Mouse (Mus musculus) ES-Bruce4 (cell line): ENCODE data around the gene Rpl24. TPM values are rescaled to one million over a fixed set of nuclear protein-coding genes. Genes with fewer than 3 reads are reported as not detected.

Experiments used
- H3K27ac ChIP-seq: 2 replicates; pipeline ENCODE4 v1.5.1; 2012; ENCODE audit warnings: low read length, inconsistent platforms; ENCODE audit not compliant: insufficient read depth
- H3K27me3 ChIP-seq: 2 replicates; pipeline ENCODE4 v1.6.1; 2012; ENCODE audit warnings: mild to moderate bottlenecking, low read length, inconsistent platforms; ENCODE audit not compliant: control insufficient read depth, poor library complexity, insufficient read depth, severe bottlenecking
- H3K36me3 ChIP-seq: 2 replicates; pipeline ENCODE4 v1.6.1; 2012; ENCODE audit warnings: inconsistent platforms, mild to moderate bottlenecking, low read length, moderate library complexity; ENCODE audit not compliant: control insufficient read depth, poor library complexity, insufficient read depth, severe bottlenecking
- H3K4me1 ChIP-seq: one replicate; pipeline ENCODE4 v1.8.1; 2011; ENCODE audit warnings: low read length; ENCODE audit not compliant: control insufficient read depth, insufficient read depth
- H3K4me3 ChIP-seq: 2 replicates; pipeline ENCODE4 v1.5.1; 2011; ENCODE audit warnings: low read depth, mild to moderate bottlenecking, low read length
- H3K9ac ChIP-seq: 2 replicates; pipeline ENCODE4 v1.6.1; 2012; ENCODE audit warnings: low read depth, mild to moderate bottlenecking, inconsistent platforms; ENCODE audit not compliant: poor library complexity, severe bottlenecking
- H3K9me3 ChIP-seq: replicated peaks from 2 replicates; pipeline ENCODE4 v1.6.1; 2012; ENCODE audit warnings: mild to moderate bottlenecking, low read length, inconsistent platforms; ENCODE audit not compliant: control insufficient read depth, poor library complexity, insufficient read depth, severe bottlenecking
- CTCF ChIP-seq: IDR thresholded peaks from one replicate; pipeline ENCODE4 v1.8.1; 2011; ENCODE audit warnings: low read depth, low read length
- EP300 ChIP-seq: IDR thresholded peaks from 2 replicates; pipeline ENCODE4 v1.6.1; 2011; ENCODE audit warnings: low read depth, low read length; ENCODE audit not compliant: insufficient read depth
- POLR2A ChIP-seq: IDR thresholded peaks from one replicate; pipeline ENCODE4 v1.8.1; 2011; ENCODE audit warnings: low read length; ENCODE audit not compliant: insufficient read depth
- polyA plus RNA-seq: library from polyadenylated mRNA; stranded (reverse); fragments of >200 nt; gene quantifications from 2 replicates; pipeline ENCODE4 v1.2.4, GENCODE M21; 2011; ENCODE audit warnings: low read depth; ENCODE audit not compliant: missing spikeins, insufficient read depth, insufficient read length

Rpl24 gene
- polyA plus RNA-seq, 1 experiment: 1,799 TPM

DNA sequence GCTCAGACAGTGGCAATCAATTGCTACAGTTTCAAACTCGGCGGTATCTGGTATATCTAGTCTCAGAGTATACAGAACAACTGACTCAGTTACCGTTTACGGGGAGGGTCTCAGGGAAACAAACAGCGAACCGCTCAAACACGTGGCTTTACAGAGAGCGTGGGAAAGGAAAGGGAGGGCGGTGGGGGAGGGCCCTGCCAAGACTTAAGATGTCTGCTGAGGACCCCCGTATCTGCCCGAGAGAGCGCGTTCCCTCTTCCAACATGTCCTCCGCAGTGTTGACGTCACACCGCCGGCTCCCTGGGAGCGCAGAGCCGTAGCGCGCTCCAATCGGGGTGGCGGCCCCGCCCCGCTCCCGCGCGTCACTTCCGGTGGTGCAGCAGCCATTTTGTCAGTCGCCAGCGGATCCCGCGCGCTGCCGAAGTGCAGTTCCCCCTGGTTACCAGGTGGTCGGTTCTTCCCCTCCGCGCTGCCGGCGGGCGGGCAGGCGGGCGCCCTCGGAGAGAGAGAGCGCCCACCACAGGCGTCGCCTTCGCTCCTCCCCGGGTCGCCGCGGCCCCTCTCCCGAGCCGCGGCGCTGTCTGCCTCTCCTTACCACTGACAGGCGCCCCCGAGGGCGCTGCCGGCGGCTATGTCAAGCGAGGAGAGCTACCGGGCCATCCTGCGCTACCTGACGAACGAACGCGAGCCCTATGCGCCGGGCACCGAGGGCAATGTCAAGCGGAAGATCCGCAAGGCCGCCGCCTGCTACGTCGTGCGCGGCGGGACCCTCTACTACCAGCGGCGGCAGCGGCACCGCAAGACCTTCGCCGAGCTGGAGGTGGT, 7.6 kb downstream of the Rpl24 start, which contains the start of gene Zbtb11:
TSS of gene Zbtb11 (plus strand) at position 453 of the 825 bp plus-strand sequence.
- TF ChIP-seq POLR2A (no peak), EP300 (peak; percentile 39; the same call in 1 of the 2 replicates), CTCF (no peak)
- no peaks in the 10 kb centered on the region for H3K4me1 ChIP-seq
- peak within 1 kb of the TSS; percentile 83 for H3K9ac ChIP-seq
- peaks cover 41% of the 10 kb centered on the region for H3K36me3 ChIP-seq
- peak within 1 kb of the TSS; percentile 95 for H3K4me3 ChIP-seq
- peak within 1 kb of the TSS; percentile 77 for H3K27ac ChIP-seq
- no peaks in the 10 kb centered on the region for H3K27me3 ChIP-seq
- no peaks in the 10 kb centered on the region for H3K9me3 ChIP-seq

DNA sequence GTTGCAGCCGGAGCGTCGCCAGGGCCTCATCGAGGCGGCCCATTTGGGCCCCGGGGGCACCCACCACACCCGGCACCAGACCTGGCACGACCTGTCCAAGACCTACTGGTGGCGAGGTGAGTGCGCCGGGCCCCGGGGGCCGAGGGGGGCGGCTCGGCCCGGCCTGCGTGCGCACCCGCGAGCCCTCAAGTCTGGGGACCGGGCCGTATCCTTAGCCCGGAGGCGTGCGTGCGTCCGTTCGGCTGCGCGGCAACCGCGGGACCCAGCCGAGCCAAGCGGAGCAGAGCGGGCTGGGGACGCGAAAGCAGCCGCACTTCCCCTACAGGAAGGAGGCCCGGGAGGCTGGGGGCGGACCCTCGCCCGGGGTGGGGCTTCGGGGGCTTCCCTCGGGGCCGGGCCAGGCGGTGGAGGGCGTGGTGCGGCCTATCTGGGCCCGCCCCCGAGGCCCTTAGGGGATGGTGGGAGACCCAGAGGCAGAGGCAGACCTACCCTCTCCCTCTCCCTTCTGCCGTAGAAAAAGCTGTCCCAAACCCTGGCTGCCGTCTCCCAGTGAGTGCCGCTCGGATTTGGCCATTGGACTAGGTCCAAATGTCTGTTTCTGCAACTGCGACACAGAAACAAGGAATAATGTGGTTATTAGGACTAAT, 8.3 kb downstream of the Rpl24 start:
- Histone ChIP-seq H3K4me3 (peak overlapping the region; percentile 95), H3K9me3 (no peaks in the 10 kb centered on the region), H3K9ac (peak overlapping the region; percentile 83), H3K36me3 (peaks cover 36% of the 10 kb centered on the region), H3K4me1 (no peaks in the 10 kb centered on the region), H3K27ac (no peak overlapping the region), H3K27me3 (no peaks in the 10 kb centered on the region)
- no peak for TF ChIP-seq EP300
- TF ChIP-seq POLR2A: no peak
- no peak for TF ChIP-seq CTCF

DNA sequence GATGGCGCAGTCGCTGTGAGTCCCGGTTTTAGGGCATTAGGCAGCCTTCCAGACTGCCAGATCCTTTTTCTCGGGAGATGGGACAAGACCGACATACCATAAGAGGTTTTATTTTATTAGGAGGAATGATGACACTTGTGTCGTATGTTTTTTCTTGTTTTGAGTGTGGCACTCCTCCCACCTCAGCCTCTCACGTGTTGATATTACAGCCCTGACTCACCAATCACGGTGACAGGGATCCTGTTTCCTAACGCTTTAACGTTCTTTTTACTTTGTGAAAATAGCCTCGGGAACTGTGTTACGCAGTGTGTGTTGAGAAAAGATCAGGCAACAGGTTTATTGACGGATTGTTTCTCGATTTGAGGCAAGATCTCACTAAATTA, 8.8 kb downstream of the Rpl24 start:
- TF ChIP-seq CTCF (no peak), EP300 (no peak), POLR2A (no peak)
- Histone ChIP-seq H3K9me3 (no peaks in the 10 kb centered on the region), H3K27me3 (no peaks in the 10 kb centered on the region), H3K27ac (no peak overlapping the region), H3K9ac (peak overlapping the region; percentile 83), H3K4me1 (no peaks in the 10 kb centered on the region), H3K4me3 (peak overlapping the region; percentile 95), H3K36me3 (peaks cover 30% of the 10 kb centered on the region)

DNA sequence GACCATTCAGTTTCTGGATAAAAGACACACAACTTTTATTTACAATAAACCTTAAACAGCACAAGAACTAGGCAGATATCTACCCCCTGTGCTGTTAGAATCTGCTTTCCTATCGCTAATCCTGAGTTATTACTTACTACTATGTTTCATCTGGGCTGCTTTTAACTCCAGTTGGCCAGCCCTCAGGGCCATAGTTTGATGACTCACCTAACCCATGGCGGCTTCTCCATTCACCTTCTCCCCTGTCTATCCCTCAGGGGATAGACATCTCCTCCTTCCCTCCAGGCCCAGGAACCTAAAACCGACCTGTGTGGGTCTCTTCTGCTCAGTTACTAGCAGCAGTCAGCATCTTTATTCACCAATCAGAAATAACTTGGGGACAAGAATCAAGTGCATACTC, 19.9 kb downstream of the Rpl24 start:
- Histone ChIP-seq H3K27me3 (no peaks in the 10 kb centered on the region), H3K27ac (no peak overlapping the region), H3K9ac (no peak overlapping the region), H3K9me3 (no peaks in the 10 kb centered on the region), H3K4me1 (peaks cover 2% of the 10 kb centered on the region), H3K36me3 (peaks cover 51% of the 10 kb centered on the region), H3K4me3 (no peak overlapping the region)
- TF ChIP-seq EP300 (no peak), CTCF (no peak), POLR2A (no peak)

DNA sequence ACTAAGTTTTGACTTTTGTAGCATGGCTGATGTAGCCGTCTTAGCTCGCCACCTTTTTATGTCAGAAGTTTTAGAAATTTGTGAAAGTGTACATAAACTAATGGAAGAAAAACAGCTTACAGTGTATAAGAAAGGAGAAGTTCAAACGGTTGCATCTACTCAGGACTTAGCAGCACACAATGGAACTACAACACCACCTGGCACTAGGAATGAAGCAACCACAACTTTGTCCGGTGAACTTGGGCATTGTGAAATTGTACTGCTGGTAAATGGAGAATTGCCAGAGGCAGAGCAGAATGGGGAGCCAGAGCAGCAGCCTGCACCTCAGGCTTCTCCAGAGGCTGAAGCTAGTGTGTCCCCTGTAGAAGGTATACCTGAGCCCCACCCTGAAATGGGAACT, 24.2 kb downstream of the Rpl24 start:
- Histone ChIP-seq H3K9ac (no peak overlapping the region), H3K27ac (no peak overlapping the region), H3K9me3 (no peaks in the 10 kb centered on the region), H3K4me1 (peaks cover 2% of the 10 kb centered on the region), H3K36me3 (peaks cover 40% of the 10 kb centered on the region), H3K4me3 (no peak overlapping the region), H3K27me3 (no peaks in the 10 kb centered on the region)
- no peak for TF ChIP-seq EP300
- no peak for TF ChIP-seq CTCF
- TF ChIP-seq POLR2A: no peak

DNA sequence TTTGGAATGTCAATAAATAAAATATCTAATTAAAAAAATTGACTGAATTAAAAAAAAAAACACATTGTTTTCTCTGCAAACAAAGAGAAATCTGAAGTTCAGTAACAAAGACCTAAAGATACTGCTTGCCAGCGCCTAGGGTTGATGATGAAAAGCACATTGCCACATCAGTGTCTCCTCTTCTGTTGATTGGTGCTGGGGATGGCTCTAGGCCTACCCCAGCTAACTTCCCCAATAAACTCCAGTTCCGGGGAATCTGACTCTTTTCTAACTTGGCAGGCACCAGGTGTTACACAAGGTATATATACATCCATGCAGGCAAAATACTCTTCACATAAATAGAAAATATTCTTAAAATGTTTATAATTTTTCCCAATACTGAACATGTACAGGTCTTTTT, 28.2 kb downstream of the Rpl24 start:
- TF ChIP-seq CTCF (no peak), EP300 (no peak), POLR2A (no peak)
- H3K27me3 ChIP-seq: no peaks in the 10 kb centered on the region
- no peaks in the 10 kb centered on the region for H3K9me3 ChIP-seq
- H3K9ac ChIP-seq: no peak overlapping the region
- H3K27ac ChIP-seq: no peak overlapping the region
- no peak overlapping the region for H3K4me3 ChIP-seq
- H3K4me1 ChIP-seq: no peaks in the 10 kb centered on the region
- peaks cover 42% of the 10 kb centered on the region for H3K36me3 ChIP-seq
